Mouse (Mus musculus) liver, embryonic 15.5 days (tissue): ENCODE results near the gene Nkap. TPM values are rescaled to one million over a fixed set of nuclear protein-coding genes. Genes with fewer than 3 reads are reported as not detected.
"Not testable (repeated sequence)": the region's sequence is repeated elsewhere in the genome, so short reads cannot be mapped to it uniquely, and the experiment has no call there.

Experiments used
- ATAC-seq: fragments of 200-750 bp; cut with Nextera tagmentation; 2 replicates; pipeline ENCODE4 v1.8.0; 2017; ENCODE audit warnings: moderate number of reproducible peaks, mild to moderate bottlenecking, moderate library complexity; ENCODE audit not compliant: insufficient read depth
- H3K27ac ChIP-seq: fragments of 300-500 bp; sonication (generic); replicated peaks from 2 replicates; pipeline ENCODE4 v1.5.1; 2015; ENCODE audit warnings: mild to moderate bottlenecking, inconsistent platforms
- H3K27me3 ChIP-seq: fragments of 300-500 bp; sonication (generic); 2 replicates; pipeline ENCODE4 v1.6.1; 2015; ENCODE audit warnings: mild to moderate bottlenecking, inconsistent platforms
- H3K36me3 ChIP-seq: fragments of 300-500 bp; sonication (generic); replicated peaks from 2 replicates; pipeline ENCODE4 v1.6.1; 2015; ENCODE audit warnings: moderate library complexity, mild to moderate bottlenecking, inconsistent platforms
- H3K4me1 ChIP-seq: fragments of 300-500 bp; sonication (generic); replicated peaks from 2 replicates; pipeline ENCODE4 v1.6.1; 2015; ENCODE audit warnings: inconsistent platforms
- H3K4me2 ChIP-seq: fragments of 300-500 bp; sonication (generic); 2 replicates; pipeline ENCODE4 v1.6.1; 2015; ENCODE audit warnings: moderate library complexity, mild to moderate bottlenecking, inconsistent platforms
- H3K4me3 ChIP-seq: fragments of 300-500 bp; sonication (generic); replicated peaks from 2 replicates; pipeline ENCODE4 v1.5.1; 2015; ENCODE audit warnings: mild to moderate bottlenecking, inconsistent platforms
- H3K9ac ChIP-seq: fragments of 300-500 bp; sonication (generic); 2 replicates; pipeline ENCODE4 v1.6.1; 2015; ENCODE audit warnings: moderate library complexity, mild to moderate bottlenecking, inconsistent platforms
- H3K9me3 ChIP-seq: fragments of 300-500 bp; sonication (generic); replicated peaks from 2 replicates; pipeline ENCODE4 v1.6.1; 2016; ENCODE audit warnings: inconsistent platforms
- WGBS: fragments of 180-500 bp; shearing (Covaris S2); methylation state at CpG from one replicate; pipeline ENCODE4 v1.1.7; 2015; ENCODE audit warnings: mixed read lengths; ENCODE audit not compliant: insufficient replicate concordance; 5-methylcytosine and 5-hydroxymethylcytosine counted together
- polyA plus RNA-seq: library from polyadenylated mRNA; unstranded; fragments of >200 nt; fragmentation: Nextera tagmentation; extraction: Ambion mirVana; gene quantifications from 2 replicates; pipeline ENCODE4 v1.2.1, GENCODE M21; 2015

The Nkap gene
- polyA plus RNA-seq = 4.9 and 5.1 TPM in 2 replicates

- peak within 1 kb of the TSS; percentile 74 for H3K27ac ChIP-seq
- peak; percentile 86 for ATAC-seq
- H3K4me1 ChIP-seq = peaks cover 11% of the 10 kb centered on the region; the same call in 1 of the 2 replicates
- H3K9ac ChIP-seq = peak within 1 kb of the TSS; percentile 76
- peak within 1 kb of the TSS; percentile 74 for H3K4me3 ChIP-seq
- no peaks in the 10 kb centered on the region for H3K27me3 ChIP-seq
- H3K36me3 ChIP-seq = no peaks in the 10 kb centered on the region
- no peaks in the 10 kb centered on the region for H3K9me3 ChIP-seq
- H3K4me2 ChIP-seq = peak within 1 kb of the TSS; percentile 62
- WGBS = 8% methylated on average over 58 of the region's 58 CpGs
Measured at GRCm38 (mm10) chrX:37126671-37127358, at the start of gene Nkap. TSS of gene Nkap (plus strand) at chrX:37126795.

- H3K36me3 ChIP-seq = peaks cover 16% of the 10 kb centered on the region
- H3K4me2 ChIP-seq, H3K4me1 ChIP-seq, H3K9ac ChIP-seq, H3K4me3 ChIP-seq, H3K27me3 ChIP-seq, H3K27ac ChIP-seq, ATAC-seq, H3K9me3 ChIP-seq: not testable (repeated sequence)
- WGBS = 66% methylated on average over 4 of the region's 4 CpGs
Measured at GRCm38 (mm10) chrX:37080345-37080744, 46.2 kb upstream of the Nkap start.

- Histone ChIP-seq H3K27ac (no peak overlapping the region), H3K27me3 (no peaks in the 10 kb centered on the region), H3K4me2 (no peak overlapping the region), H3K4me3 (no peak overlapping the region), H3K9me3 (no peaks in the 10 kb centered on the region), H3K4me1 (peaks cover 8% of the 10 kb centered on the region), H3K36me3 (peaks cover 16% of the 10 kb centered on the region), H3K9ac (no peak overlapping the region)
- 43% methylated on average over 6 of the region's 6 CpGs for WGBS
- no peak for ATAC-seq
Measured at GRCm38 (mm10) chrX:37081194-37081593, 45.4 kb upstream of the Nkap start.

GRCm38 (mm10) chrX:37084318-37084926 is 42.2 kb upstream of the Nkap start:
- peak overlapping the region; percentile 64 for H3K9ac ChIP-seq
- WGBS = 14% methylated on average over 19 of the region's 19 CpGs
- H3K36me3 ChIP-seq = peaks cover 16% of the 10 kb centered on the region
- H3K4me3 ChIP-seq = peak overlapping the region; percentile 67
- H3K9me3 ChIP-seq = no peaks in the 10 kb centered on the region
- peak overlapping the region; percentile 91 for H3K27ac ChIP-seq
- peak; percentile 40; the same call in 1 of the 2 replicates for ATAC-seq
- H3K4me1 ChIP-seq = peaks cover 8% of the 10 kb centered on the region
- no peaks in the 10 kb centered on the region for H3K27me3 ChIP-seq
- H3K4me2 ChIP-seq = peak overlapping the region; percentile 65

- Histone ChIP-seq H3K36me3 (peaks cover 16% of the 10 kb centered on the region), H3K9me3 (no peaks in the 10 kb centered on the region), H3K9ac (peak within 1 kb of the TSS; percentile 64), H3K4me2 (peak within 1 kb of the TSS; percentile 65), H3K27ac (peak within 1 kb of the TSS; percentile 91), H3K4me3 (peak within 1 kb of the TSS; percentile 67), H3K27me3 (no peaks in the 10 kb centered on the region), H3K4me1 (peaks cover 8% of the 10 kb centered on the region)
- peak; percentile 94 for ATAC-seq
- whole genome bisulfite sequencing = 13% methylated on average over 38 of the region's 38 CpGs
Measured at GRCm38 (mm10) chrX:37084927-37085660, 41.5 kb upstream of the Nkap start, which contains the start of gene Rpl39. TSS of gene Rpl39 (minus strand) at chrX:37085402.

- Histone ChIP-seq H3K36me3 (peaks cover 16% of the 10 kb centered on the region), H3K4me2 (peak overlapping the region; percentile 65), H3K27me3 (no peaks in the 10 kb centered on the region), H3K27ac (peak overlapping the region; percentile 91), H3K9me3 (no peaks in the 10 kb centered on the region), H3K9ac (no peak overlapping the region), H3K4me1 (peaks cover 8% of the 10 kb centered on the region), H3K4me3 (peak overlapping the region; percentile 67)
- WGBS = 20% methylated on average over 9 of the region's 9 CpGs
- ATAC-seq = peak; percentile 73
Measured at GRCm38 (mm10) chrX:37085665-37086064, 40.9 kb upstream of the Nkap start.

GRCm38 (mm10) chrX:37088778-37089177 is 37.8 kb upstream of the Nkap start:
- no peak for ATAC-seq
- no peak overlapping the region for H3K4me2 ChIP-seq
- 67% methylated on average over 1 of the region's 1 CpGs for WGBS

GRCm38 (mm10) chrX:37091457-37091856 is 35.1 kb upstream of the Nkap start:
- no peaks in the 10 kb centered on the region for H3K27me3 ChIP-seq
- peaks cover 24% of the 10 kb centered on the region for H3K36me3 ChIP-seq
- no peak overlapping the region for H3K27ac ChIP-seq
- WGBS = 73% methylated on average over 3 of the region's 3 CpGs
- no peak overlapping the region for H3K9ac ChIP-seq
- no peak overlapping the region for H3K4me3 ChIP-seq
- H3K4me1 ChIP-seq = no peaks in the 10 kb centered on the region
- H3K4me2 ChIP-seq = no peak overlapping the region
- H3K9me3 ChIP-seq = no peaks in the 10 kb centered on the region
- no peak for ATAC-seq

More at GRCm38 (mm10) chrX:37088778-37089177, 37.8 kb upstream of the Nkap start:
- no peaks in the 10 kb centered on the region for H3K9me3 ChIP-seq
- H3K27ac ChIP-seq = no peak overlapping the region
- H3K27me3 ChIP-seq = no peaks in the 10 kb centered on the region
- H3K9ac ChIP-seq = no peak overlapping the region
- peaks cover 10% of the 10 kb centered on the region for H3K36me3 ChIP-seq
- H3K4me3 ChIP-seq = no peak overlapping the region
- H3K4me1 ChIP-seq = no peaks in the 10 kb centered on the region; the same call in 1 of the 2 replicates

- Histone ChIP-seq H3K9me3 (no peaks in the 10 kb centered on the region), H3K27me3 (no peaks in the 10 kb centered on the region), H3K4me3 (no peak overlapping the region), H3K4me1 (no peaks in the 10 kb centered on the region), H3K27ac (no peak overlapping the region), H3K36me3 (peaks cover 47% of the 10 kb centered on the region), H3K9ac (no peak overlapping the region), H3K4me2 (no peak overlapping the region)
- no peak for ATAC-seq
- WGBS = 70% methylated on average over 11 of the region's 11 CpGs
Measured at GRCm38 (mm10) chrX:37095106-37095768, 31.4 kb upstream of the Nkap start.

GRCm38 (mm10) chrX:37098681-37099080 is 27.9 kb upstream of the Nkap start:
- Histone ChIP-seq H3K4me1 (no peaks in the 10 kb centered on the region), H3K27ac (no peak overlapping the region), H3K4me3 (no peak overlapping the region), H3K27me3 (no peaks in the 10 kb centered on the region), H3K9me3 (no peaks in the 10 kb centered on the region), H3K9ac (no peak overlapping the region), H3K36me3 (peaks cover 47% of the 10 kb centered on the region), H3K4me2 (no peak overlapping the region)
- ATAC-seq = no peak
- WGBS = 78% methylated on average over 3 of the region's 3 CpGs
